Mouse (Mus musculus) kidney, adult 2 months (tissue): ENCODE results near the gene Sf3b1.
A peak's percentile ranks its signal among the peaks of the same experiment; 100 is the strongest.

Experiments used
- CTCF ChIP-seq: fragments of 200-500 bp; conservative IDR thresholded peaks from 2 replicates; pipeline ENCODE4 v1.5.1; 2011; ENCODE audit warnings: low read depth, mild to moderate bottlenecking, control low read depth, low read length, moderate library complexity, mixed read lengths; ENCODE audit not compliant: insufficient read depth, insufficient read length
- POLR2A ChIP-seq: fragments of 200-500 bp; IDR thresholded peaks from one replicate; pipeline ENCODE4 v1.6.1; 2011; ENCODE audit warnings: low read depth, low read length, control low read depth

DNA sequence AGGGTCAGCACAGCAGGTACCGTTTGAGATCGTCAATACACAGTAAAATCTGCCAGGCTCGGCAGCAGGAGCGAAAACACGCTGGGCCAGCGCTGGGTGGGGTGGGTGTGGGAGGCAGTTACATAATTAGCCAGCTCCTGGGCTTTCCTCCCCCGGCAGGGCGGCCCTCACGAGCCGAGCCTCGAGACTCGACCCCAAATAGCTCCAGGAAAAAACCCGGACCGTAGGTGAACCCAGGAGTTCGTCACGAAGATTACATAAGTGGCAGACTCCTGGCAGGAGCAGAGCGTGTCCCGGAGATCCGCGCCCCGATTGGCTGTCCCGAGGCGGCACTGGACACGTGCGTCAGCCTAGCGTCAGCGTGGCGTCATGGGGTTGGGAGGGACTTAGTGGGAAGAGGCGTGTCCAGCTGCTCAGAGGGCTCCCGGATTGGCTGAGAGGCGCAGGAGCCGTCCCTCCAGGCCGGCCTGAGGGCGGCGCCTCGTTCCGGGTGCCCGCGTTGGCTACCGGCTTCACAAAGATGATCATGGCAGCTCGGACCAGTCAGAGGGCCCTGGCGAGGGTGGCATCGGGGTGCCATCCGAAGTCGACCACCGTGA is 25.2 kb upstream of the Sf3b1 start, which contains the start of gene Coq10b:
- TF ChIP-seq CTCF (0 out of 2 replicates have a peak, but pooled peaks have one; percentile 10), POLR2A (peak; percentile 39)
